Mouse (Mus musculus): ENCODE results near the gene Akt3.

- TF ChIP-seq POLR2A (IDR thresholded peaks at IDR 0.05; ENCODE audit: borderline replicate concordance, low read depth, low read length) (no peak), CTCF (IDR thresholded peaks at IDR 0.05; ENCODE audit: low read depth, low read length) (no peak)
These were observed 266.5 kb downstream of the Akt3 start for GRCm38 (mm10) chr1:176991473-176991872.

Data from bone marrow macrophage, adult 2 months (primary cell).